Mouse (Mus musculus) spleen, adult 2 months (tissue): ENCODE data around the gene Gm9046.

ENCODE experiments used
- CTCF ChIP-seq: fragments of 200-500 bp; IDR thresholded peaks from 2 replicates; pipeline ENCODE4 v1.5.1; 2011; ENCODE audit warnings: mild to moderate bottlenecking, inconsistent platforms; ENCODE audit not compliant: insufficient read depth, insufficient read length, insufficient replicate concordance; ENCODE audit errors: extremely low read depth
- POLR2A ChIP-seq: fragments of 200-500 bp; IDR thresholded peaks from 2 replicates; pipeline ENCODE4 v1.6.1; 2011; ENCODE audit warnings: low read depth, low read length, inconsistent platforms

GRCm38 (mm10) chr10:118370443-118370842 lies 27.4 kb upstream of the Gm9046 start:
- TF ChIP-seq CTCF (peak; percentile 90; the same call in 1 of the 2 replicates), POLR2A (no peak)
